Mouse (Mus musculus) liver, embryonic 14.5 days (tissue): ENCODE results near the gene Erlin1.

ENCODE experiments used
- CTCF ChIP-seq: IDR thresholded peaks from 2 replicates; pipeline ENCODE4 v1.5.1; 2016; ENCODE audit warnings: antibody characterized with exemption, low read depth, control low read depth
- EP300 ChIP-seq: IDR thresholded peaks from 2 replicates; pipeline ENCODE4 v1.6.1; 2016; ENCODE audit warnings: antibody characterized with exemption, low read depth

- TF ChIP-seq CTCF (no peak), EP300 (no peak)
Observed at GRCm38 (mm10) chr19:44100840-44101239, 31.3 kb upstream of the Erlin1 start.
